Mouse (Mus musculus) layer of hippocampus, postnatal 36 days (tissue): ENCODE results near the gene Zfp454. TPM values are rescaled to one million over a fixed set of nuclear protein-coding genes. Genes with fewer than 3 reads are reported as not detected.

Experiments used
- DNase-seq, 2 experiments: peaks; one replicate each; pipeline ENCODE4 v3.0.0; 2022
- total RNA-seq, 2 experiments: library from RNA; stranded (reverse); gene quantifications; 2 replicates each; pipeline ENCODE4 v1.2.3; 2021

Zfp454 gene
- total RNA-seq, 2 experiments from 2014 or later = 6.7 to 7.0 TPM

DNA sequence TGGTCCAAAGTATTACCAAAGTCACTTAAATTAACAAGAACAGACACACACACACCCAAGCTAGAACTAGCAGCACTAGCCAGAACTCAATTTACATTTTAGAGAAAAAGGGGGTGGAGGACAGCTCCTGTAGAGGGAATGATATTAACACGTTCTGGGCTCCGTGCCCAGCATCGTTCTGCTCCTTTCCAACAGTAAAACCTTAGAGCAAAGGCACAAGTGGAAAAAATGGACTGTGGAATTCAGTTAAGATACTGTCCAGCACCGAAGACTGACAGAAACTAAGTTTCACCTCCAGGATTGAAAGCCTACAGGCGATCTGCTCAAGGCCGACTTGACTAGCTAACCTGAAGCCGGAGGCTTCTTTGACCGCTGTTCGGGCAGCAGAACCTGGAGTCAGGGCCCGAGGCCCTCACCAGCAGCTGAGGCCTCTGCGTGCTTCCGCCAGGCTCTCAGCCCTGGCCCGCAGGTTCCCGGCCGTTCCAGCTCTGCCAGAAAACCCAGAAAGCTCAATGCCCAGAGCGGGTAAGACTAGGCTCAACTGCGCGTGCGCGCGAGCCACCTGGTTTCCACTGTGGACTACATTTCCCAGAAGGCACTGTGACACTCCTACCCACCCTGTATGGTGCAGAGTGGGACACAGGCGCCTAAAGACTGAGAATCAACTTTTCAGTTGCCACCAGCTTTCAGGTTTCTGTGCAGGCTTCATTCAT is 46.3 kb downstream of the Zfp454 start, which contains the start of gene Zfp879:
Zfp879 (minus strand) TSS at position 530 of the 713 bp plus-strand sequence.
- DNase-seq = peak; percentile 92 to 93

DNA sequence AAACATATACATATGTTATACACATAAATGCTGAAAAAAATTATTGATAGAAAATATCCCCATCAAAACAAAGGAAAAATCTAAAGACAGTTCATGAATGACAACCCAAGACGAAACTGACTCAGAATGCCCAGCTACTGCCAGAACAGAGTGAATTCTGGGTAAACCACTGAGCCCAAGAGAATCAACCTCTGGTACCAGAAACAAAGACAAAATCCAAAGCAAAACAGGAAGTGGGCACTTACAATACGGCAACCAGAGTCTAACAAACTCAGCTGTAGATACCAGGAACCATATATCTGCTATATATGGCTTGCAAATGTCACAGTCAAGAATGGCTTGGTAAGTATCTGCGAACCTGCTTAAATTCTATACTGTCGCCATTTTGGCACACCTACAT is 51.7 kb downstream of the Zfp454 start:
- DNase-seq = no peak

DNA sequence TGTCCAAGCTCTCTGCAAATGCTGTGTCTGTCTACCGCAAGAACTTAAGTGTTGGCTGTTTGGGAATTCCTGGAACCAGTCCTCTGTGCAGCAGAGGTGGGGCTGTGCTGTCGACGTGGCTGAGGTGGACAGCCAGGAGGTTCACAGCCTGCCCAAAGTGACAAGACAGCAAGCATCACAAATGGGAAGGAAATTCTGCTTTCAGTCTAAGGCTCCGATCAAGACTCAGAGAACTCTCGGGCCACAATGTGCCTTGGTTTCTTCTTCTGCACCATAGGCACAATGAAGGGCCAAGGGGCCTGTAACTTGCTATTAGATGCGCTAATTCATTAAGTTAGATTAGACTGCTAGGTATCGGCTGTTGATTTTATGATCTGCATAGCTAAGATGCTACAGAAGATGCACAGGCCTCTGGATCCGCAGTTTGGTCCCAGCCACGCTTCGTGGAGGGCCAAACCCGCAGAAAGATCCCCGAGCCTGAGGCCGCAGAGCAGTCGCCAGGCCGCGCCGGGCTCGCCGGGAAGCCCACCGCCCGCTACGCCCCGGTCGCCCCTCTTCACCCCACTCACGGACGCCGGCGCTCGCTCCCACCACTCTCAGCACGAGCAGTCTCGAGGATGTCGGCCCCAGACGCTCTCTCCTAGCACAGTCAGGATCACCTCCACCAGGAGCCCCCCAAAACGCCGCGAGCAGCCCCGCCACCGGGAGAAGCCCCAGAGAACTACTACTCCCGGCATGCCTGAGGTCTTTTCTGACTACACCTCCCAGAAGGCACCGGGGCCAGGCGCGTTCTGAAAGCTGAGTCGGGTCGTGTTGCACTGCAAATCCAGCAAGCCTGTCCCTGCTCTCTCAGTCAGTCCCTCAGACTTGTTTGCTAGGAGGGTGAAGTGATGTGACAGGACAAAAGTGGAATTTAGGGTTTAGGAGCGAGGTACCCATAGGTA is 60.2 kb downstream of the Zfp454 start, which contains the start of gene Zfp354c:
Zfp354c (minus strand) TSS at position 715 of the 944 bp plus-strand sequence.
- DNase-seq = peak; percentile 87 to 90

DNA sequence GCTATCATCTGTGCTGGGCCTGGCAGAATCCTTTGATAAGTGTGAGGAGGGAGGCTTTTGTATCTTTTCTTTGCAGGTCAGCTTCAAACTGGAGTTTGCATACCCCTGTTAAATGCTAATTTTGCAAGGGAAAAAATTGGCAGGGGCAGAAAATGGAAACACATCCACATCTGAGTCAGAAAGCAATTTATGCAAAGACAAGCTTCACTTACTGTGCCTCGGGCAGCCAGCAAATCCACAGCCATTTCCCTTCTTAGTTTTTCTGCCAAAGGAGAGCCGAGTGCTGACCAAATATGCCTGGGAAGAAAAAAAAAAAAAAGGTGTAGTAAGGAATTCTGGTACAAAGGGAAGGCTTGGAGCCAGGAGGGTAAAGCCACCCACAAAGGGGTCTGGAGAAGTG is 61.2 kb downstream of the Zfp454 start:
- no peak for DNase-seq

Other genes with a start within 250 kb of the Zfp454 start
- 10 to 100 TPM; 51.4 to 52.3 TPM for gene Zfp354c, start 59.9 kb downstream of the Zfp454 start, total RNA-seq
- 1 to 10 TPM; 3.3 to 5.0 TPM for gene Zfp879, start 46.1 kb downstream of the Zfp454 start, total RNA-seq
- gene Grm6, start 37.0 kb downstream of the Zfp454 start, total RNA-seq = not detected
- gene Zfp2, start 28.5 kb upstream of the Zfp454 start, total RNA-seq = 10 to 100 TPM; 17.6 to 19.5 TPM
- 1 to 10 TPM; 6.5 to 7.4 TPM for gene Zfp354b, start 44.0 kb upstream of the Zfp454 start, total RNA-seq
- gene 4933414I15Rik, start 56.1 kb upstream of the Zfp454 start, total RNA-seq = not detected
- not detected for gene Prop1, start 66.1 kb upstream of the Zfp454 start, total RNA-seq
- gene Olfr1378, start 78.9 kb upstream of the Zfp454 start, total RNA-seq = not detected
- gene Olfr1377, start 94.3 kb upstream of the Zfp454 start, total RNA-seq = not detected
- not detected for gene Olfr51, start 115.9 kb upstream of the Zfp454 start, total RNA-seq
- gene Olfr54, start 126.6 kb upstream of the Zfp454 start, total RNA-seq = not detected
- not detected for gene Olfr1375, start 160.5 kb upstream of the Zfp454 start, total RNA-seq
- 1 to 10 TPM; 8.2 to 8.5 TPM for gene Zfp354a, start 171.6 kb upstream of the Zfp454 start, total RNA-seq